Mouse (Mus musculus): ENCODE measurements around the gene Abcd3.

The Abcd3 gene

DNA sequence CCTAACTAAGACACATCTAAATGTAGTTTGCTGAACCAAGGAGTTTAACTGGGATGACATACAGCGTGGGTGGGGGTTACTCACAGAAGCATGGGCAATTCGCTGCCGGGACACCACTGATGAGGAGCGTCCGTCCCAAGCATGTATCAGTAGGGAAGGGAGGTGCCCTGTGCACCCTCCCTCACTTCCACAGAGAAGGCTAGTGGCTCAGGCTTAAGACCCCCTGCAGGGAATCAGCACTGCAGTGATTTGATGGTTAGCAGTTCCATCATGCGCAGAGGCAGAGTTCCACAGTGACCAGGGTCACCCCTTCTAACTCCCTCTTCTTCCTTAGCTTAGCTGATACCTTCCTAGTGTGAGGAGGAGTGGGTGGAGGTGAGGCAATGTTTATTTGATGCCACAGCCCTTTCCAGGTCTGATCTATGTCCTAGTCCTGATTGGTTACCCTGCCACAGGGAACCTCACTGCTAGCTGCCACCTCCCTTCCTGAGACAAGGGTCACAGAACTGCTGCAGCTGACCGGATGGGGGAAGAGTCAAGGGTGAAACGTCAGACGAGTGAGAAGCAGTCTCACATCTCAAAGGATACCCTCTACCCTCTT is 76.3 kb downstream of the Abcd3 start:
- no peak for DNase-seq (ENCODE audit: low spot score)

DNA sequence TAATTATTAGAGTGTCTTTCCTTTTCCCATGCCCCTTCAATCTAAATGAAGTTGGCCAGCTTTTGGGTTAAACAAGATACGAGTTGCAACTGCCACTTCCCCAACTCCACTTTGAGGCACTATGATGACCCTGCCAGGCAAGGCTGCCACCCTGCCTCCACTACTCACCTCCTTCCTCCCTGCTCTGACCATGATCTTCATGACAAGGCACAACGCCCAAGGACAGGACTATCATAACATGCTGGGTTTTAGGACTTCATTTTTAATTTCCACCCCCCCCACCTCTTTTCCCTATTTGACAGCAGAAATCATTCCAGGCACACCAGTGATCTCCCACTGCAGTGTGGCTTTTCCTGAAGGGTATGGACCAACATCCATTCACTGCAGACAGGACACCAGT is 77.2 kb downstream of the Abcd3 start:
- no peak for DNase-seq (ENCODE audit: low spot score)

DNA sequence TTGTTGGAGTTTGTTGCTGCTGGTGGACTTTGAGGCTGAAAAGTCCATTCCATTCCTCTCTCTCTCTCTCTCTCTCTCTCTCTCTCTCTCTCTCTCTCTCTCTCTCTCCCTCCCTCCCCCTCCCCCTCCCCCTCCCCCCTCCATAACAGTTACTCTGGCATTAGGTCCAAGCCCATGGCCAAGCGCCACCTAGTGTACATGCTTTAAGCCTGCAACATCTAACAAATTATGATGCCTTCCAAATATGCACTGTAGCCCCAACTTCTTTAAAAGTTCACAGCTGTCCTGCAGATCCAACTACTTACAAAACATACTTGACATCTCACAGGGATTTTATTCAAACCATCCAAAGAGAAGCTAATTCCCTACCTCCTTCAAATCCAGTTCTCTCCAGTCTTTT is 77.6 kb downstream of the Abcd3 start:
- DNase-seq (ENCODE audit: low spot score): no peak

DNA sequence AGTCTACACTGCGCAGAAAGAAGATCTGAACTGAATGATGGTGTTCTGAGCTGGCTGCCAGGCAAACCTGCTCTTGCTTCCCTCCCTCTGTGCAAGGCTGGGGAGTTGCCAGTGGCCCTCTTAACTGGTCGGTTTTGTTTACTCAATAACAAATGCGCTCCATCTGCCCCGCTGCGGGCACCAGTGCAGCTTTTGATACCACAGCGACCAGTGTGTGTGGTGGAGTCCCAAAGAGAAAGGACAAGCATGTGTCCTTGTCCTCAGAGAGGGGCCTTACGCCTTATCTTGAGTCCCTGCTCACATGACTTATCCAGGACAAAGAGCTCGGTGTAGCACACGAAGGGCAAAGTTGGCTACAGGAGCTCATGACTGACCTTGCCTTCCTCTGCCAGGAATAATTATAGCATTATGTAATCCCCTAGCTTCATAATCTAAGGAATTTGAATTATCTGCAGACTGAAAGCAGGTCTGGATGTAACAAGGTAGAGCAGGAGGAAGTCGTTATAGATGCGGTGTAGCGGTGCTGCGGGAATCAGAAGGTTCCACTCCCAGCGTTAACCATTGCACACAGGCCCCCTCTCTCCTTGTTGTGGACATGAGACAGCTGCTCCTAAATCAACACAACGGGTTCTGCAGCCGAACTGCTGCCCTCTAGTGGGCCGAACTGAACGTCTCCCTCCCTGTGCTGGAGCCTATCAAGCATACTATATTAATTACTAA is 78.9 kb downstream of the Abcd3 start:
- peak; percentile 40 for DNase-seq (ENCODE audit: low spot score)

GRCm38 (mm10) chr3:121735542-121735941 is 79.6 kb downstream of the Abcd3 start:
- no peak for DNase-seq (ENCODE audit: low spot score)

DNA sequence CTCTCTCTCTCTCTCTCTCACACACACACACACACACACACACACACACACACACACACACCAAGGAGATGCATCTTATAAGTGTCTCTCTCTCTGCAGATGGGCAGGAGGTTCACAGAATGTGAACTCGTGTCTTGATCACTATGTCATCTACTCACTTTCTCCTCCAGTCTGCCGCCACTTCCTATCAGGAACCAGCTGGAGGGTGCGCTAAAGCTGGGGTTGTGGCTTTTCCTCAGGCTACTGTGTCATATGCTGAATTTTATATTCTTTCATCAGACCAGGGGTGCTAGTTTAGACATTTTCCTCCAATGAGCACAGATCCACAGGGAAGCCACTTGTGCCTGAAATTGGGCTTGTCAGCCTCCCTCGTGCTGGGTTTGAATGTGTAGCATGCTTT is 85.4 kb downstream of the Abcd3 start:
- no peak for DNase-seq (ENCODE audit: low spot score)

DNA sequence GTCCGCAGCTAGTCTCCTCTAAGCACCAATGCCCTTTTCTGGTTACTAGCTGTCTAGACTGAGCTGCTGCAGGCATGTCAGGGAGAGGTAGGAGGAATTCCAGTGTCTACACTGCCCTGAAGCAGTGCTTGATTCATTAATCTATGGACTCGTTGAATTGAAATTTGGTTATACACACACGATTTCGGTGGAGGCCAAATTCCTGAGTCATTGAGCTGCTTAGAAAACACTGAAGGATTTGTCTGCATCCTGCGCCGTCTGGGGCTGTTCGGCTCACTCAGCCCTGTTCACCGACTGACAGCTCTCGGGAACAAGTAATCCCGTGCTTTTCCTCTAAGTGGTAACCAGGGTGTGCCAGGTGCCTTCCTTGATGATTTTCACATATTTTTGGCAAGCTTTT is 89.5 kb downstream of the Abcd3 start:
- DNase-seq (ENCODE audit: low spot score): no peak

GRCm38 (mm10) chr3:121724553-121724952 is 90.5 kb downstream of the Abcd3 start:
- DNase-seq (ENCODE audit: low spot score): no peak

GRCm38 (mm10) chr3:121723968-121724524 is 91.1 kb downstream of the Abcd3 start:
- no peak for DNase-seq (ENCODE audit: low spot score)

- DNase-seq (ENCODE audit: low spot score): peak; percentile 49
Measured at GRCm38 (mm10) chr3:121722971-121723844, 91.9 kb downstream of the Abcd3 start, which contains the start of gene F3. Gene F3 (plus strand): TSS chr3:121723537.

- no peak for DNase-seq (ENCODE audit: low spot score)
Measured at GRCm38 (mm10) chr3:121721691-121722070, 93.4 kb downstream of the Abcd3 start.

DNA sequence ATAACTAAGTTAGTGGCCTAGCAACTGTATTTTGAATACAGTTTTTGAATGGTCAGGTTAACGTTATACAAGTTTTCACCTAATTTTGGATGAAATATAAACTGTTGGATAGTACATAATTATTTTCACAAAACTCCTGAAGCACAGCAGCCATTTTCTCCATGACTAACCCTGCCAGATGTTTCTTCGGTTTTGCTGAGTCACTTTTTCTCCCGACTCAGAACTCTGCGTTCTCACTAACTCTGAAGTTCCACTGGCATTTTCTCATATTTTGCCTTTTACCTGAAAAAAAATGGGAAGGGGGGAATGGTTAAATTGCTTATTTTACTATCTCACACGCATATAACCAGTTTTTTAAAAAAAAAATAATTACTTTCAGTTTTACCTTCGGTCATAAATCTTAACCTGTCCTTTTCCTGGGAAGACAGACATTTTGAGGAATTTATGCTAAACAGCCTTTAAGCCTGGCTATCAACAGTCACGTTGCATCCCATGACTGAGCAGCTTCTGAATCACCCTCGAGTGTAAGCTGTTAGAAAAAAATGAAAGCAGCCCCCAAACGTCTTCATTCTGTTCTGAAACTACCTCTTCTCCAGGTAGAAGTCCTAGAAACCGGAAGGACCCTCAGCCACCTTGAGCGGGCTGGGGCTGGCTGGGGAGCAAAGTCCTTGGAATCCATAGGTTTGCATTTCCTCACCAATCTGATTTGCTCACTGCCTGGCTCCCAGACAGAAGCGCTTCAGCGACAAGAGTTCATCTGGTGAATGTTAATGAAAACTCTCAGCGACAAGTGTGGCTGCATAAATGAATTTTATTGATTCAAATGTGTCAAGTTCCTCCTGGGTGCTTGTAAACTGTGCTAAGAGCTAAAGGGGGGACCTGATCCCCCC is 94.1 kb downstream of the Abcd3 start:
- DNase-seq (ENCODE audit: low spot score): no peak

GRCm38 (mm10) chr3:121719701-121720100 is 95.4 kb downstream of the Abcd3 start:
- no peak for DNase-seq (ENCODE audit: low spot score)

- DNase-seq (ENCODE audit: low spot score): no peak
Measured at GRCm38 (mm10) chr3:121718679-121719078, 96.4 kb downstream of the Abcd3 start.

DNA sequence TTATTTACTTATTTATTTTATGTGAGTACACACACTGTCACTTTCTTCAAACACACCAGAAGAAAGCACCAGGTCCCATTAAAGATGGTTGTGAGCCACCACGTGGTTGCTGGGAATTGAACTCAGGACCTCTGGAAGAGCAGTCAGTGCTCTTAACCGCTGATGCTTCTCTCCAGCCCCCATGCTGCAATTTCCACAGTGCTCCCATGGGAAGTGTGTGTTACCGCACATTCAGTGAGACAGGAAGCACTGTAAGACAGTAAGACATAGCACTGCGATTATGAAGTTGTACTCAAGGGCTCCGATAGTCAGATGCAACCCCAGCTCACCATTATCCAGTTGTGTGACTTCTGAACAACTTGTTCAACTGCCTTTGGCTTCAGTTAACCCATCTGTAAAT is 98.6 kb downstream of the Abcd3 start:
- DNase-seq (ENCODE audit: low spot score): no peak

DNA sequence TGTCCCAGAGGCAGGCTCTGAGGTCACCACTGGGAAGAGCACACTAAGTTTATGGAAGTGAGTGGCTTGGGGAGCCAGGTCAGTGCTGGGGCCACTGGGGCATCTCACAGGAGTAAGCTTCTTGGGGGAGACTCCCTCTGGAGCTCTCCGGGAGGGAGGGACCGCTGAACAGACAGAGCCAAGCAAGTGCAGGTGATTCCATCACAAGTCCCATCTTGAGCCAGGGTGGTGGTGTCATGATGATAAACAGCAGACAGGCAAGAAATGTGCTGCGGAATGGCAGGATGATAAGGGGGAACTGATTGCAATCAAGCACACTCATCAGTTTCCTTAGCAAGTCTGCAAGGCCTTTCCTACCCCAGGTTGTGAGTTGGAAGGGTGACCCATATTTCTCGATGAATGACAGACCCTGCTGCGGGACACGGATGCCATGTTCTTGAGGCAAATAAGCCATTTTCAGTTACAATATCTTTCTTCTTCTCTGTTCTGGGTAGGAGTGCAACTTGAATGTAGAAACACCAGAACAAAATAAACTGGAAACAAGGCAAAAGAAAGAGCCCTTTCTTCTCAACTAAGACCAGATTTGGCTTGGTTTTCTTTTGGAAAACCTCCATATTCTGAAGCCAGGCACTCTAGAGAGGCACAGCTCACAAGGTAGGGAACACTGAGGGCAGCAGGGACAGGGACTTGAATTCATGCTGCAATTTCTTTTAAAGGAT is 99.2 kb downstream of the Abcd3 start:
- DNase-seq (ENCODE audit: low spot score): no peak

GRCm38 (mm10) chr3:121715336-121715735 is 99.8 kb downstream of the Abcd3 start:
- DNase-seq (ENCODE audit: low spot score): no peak

DNA sequence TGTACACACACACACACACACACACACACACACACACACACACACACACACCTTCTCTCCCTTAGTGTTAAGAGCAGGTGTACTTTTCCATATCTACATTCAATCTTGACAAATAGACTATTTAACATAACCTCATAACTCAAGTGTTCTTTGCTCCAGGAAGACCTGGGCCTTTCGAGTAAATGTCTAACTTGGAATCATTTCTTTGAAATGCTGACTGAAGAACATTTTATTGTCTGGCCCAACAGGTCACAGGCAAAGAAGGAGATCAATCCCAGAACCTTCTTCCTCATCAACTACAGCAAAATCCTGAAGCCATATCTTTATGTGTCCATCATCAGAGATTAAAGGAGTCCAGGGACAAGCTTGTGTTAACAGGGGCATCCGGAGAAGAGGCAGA is 100.6 kb downstream of the Abcd3 start:
- DNase-seq (ENCODE audit: low spot score): no peak

DNA sequence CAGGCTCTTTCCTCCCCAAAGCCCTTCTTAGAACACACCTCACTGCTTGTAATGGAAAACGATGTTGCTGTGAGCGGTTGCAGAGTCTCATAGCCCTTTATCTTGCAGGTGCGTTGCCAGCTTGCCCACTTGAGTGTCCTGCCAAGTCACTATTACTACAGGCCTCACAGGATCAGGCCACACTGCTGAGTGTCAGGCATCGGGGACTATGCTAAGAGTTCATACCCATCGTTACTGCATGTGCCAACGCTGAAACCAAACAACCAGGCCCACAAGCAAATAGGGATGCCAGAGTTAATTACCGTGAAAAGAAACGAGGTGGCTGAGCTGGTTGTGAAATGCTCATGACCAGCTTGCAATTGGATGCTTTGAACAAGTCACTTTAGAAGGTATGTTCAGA is 101.3 kb downstream of the Abcd3 start:
- no peak for DNase-seq (ENCODE audit: low spot score)

- DNase-seq (ENCODE audit: low spot score): no peak
Measured at GRCm38 (mm10) chr3:121713151-121713701, 101.9 kb downstream of the Abcd3 start.

- DNase-seq (ENCODE audit: low spot score): no peak
Measured at GRCm38 (mm10) chr3:121712222-121712621, 102.9 kb downstream of the Abcd3 start.

Measured in urinary bladder, postnatal 10 days (tissue).